Mouse (Mus musculus) cortical plate, adult 2 months (tissue): ENCODE data around the gene Ptbp1. TPM values are rescaled to one million over a fixed set of nuclear protein-coding genes. Genes with fewer than 3 reads are reported as not detected.

Experiments used
- H3K27ac ChIP-seq: fragments of 200-500 bp; 2 replicates; pipeline ENCODE4 v1.5.1; 2012; ENCODE audit warnings: low read length, control low read depth, inconsistent platforms; ENCODE audit not compliant: insufficient read depth
- H3K4me1 ChIP-seq: fragments of 200-500 bp; 2 replicates; pipeline ENCODE4 v1.6.1; 2011; ENCODE audit warnings: low read length; ENCODE audit not compliant: control insufficient read depth, insufficient read depth
- H3K4me3 ChIP-seq: fragments of 200-500 bp; 2 replicates; pipeline ENCODE4 v1.5.1; 2011; ENCODE audit warnings: mild to moderate bottlenecking, low read length, control low read depth; ENCODE audit not compliant: insufficient read depth
- CTCF ChIP-seq: fragments of 200-500 bp; IDR thresholded peaks from 2 replicates; pipeline ENCODE4 v1.5.1; 2011; ENCODE audit warnings: mild to moderate bottlenecking, control low read depth, low read length; ENCODE audit not compliant: insufficient read depth; ENCODE audit errors: extremely low read depth
- POLR2A ChIP-seq: fragments of 200-500 bp; IDR thresholded peaks from 2 replicates; pipeline ENCODE4 v1.6.1; 2011; ENCODE audit warnings: mild to moderate bottlenecking, low read length, control low read depth; ENCODE audit not compliant: insufficient read depth; ENCODE audit errors: extremely low read depth
- polyA plus RNA-seq: library from polyadenylated mRNA; depleted of rRNA; stranded (reverse); fragments of >200 nt; gene quantifications from 2 replicates; pipeline ENCODE4 v1.2.3, GENCODE M21; 2012

The Ptbp1 gene
- polyA plus RNA-seq, 1 experiment, result 54.1 TPM

DNA sequence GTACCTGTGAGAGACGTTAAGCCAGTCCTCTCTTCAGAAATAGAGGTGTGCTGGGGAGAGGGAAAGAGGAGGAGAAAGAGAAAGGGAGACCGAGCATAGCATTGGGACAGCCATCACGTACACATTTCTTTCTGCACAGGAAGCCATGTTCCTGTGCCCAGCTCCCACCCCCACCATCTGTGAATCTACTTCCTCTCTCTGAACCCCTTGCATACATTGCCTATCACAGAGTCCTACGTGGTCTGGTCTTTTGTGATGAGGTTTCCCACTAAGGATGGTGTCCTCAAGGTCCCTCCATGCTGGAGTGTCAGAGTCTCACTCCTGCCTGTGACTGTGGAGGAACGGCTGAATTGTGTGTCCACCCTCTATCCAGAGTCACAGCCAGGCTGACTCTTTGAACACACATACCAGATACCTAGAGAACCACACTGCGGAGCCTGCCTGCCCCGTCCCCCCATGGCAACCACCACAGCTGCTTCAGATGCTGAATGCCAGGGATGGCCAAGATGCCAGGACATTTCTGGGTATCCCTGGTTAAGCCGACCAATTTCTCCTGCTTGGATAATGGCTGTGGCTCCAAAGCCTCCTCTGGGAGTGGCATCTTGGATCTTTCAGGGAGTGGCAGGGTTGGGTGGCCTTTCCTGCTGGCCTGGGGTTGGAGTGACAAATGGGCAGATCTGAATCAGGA is 4.1 kb upstream of the Ptbp1 start:
- Histone ChIP-seq H3K4me1 (peaks cover 8% of the 10 kb centered on the region), H3K4me3 (no peak overlapping the region), H3K27ac (no peak overlapping the region)
- TF ChIP-seq CTCF (no peak), POLR2A (no peak)

DNA sequence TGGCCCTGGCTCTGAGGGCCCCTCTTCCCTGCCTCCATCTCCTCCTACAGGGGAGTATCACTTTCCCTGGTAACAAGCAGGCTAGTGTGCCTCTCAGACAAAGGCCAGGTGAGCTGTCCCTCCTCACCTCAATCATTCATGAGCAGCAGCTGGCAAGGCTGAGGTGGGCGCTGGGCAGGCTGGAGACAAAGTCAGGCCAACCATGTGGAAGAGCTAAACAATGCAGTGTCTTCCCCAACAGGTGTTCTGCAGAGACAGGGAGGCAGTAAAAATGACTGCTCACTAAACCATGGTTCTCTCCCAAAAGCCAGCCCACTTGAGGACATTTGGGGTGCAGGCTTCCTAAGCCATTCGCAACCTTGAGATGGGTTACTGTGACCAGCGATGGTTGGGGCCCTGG is 2.6 kb upstream of the Ptbp1 start:
- no peak overlapping the region for H3K4me3 ChIP-seq
- H3K27ac ChIP-seq, result peak overlapping the region; percentile 20
- H3K4me1 ChIP-seq, result peaks cover 12% of the 10 kb centered on the region
- TF ChIP-seq CTCF (no peak), POLR2A (no peak)

DNA sequence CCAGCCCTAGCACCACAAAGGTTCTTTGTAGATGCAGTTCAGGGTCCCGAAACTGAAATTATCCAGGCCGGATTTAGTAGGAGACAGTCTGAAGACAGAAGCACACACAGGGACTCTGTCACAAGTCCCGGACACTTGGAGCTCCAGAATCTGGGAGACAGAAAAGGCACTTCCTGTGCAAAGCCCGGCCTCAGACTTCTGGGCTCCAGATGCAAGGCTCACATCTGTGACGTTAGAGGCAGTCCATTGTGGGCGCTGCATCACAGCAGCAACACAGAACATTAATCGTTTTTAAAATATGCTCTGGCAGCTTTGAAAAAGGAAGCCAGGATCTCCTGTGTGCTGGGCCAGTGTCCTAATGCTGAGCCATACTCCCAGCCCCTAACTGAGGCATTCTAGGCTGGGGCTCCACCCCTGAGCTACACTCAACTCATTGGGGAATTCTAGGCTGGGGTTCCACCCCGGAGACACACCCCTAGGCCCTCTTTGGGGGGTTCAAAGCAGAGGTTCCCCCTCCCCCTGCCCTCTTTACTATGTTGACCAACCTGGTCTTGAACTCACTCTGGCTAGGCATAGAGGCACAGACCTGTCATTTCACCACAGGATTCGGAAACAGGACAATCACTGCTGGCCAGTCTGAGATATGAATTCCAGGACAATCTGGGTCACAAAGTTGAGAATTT is 2.0 kb upstream of the Ptbp1 start:
- TF ChIP-seq POLR2A (no peak), CTCF (no peak)
- peaks cover 17% of the 10 kb centered on the region for H3K4me1 ChIP-seq
- H3K27ac ChIP-seq, result peak overlapping the region; percentile 81
- H3K4me3 ChIP-seq, result no peak overlapping the region

DNA sequence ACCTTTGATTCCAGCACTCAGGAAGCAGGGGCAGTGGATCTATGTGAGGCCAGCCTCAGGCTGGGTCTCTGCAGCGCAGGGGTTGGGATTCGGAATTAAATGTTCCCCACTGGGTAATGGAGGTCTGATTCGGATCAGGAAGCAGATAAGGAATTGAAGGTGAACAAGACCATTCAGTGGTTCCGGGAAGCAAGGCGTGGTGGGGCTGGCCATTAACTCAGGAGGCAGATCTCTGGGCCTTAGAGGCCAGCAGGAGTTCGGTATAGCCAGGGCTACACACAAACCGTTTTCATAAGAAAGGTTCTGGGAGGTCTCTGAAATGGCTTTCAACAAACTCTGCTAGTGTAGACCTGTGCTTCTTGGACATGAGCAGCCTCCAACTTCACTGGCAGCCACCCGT is 1.4 kb upstream of the Ptbp1 start:
- TF ChIP-seq POLR2A, result no peak
- no peak for TF ChIP-seq CTCF
- Histone ChIP-seq H3K27ac (peak overlapping the region; percentile 81), H3K4me3 (peak overlapping the region; percentile 37), H3K4me1 (peaks cover 22% of the 10 kb centered on the region)

DNA sequence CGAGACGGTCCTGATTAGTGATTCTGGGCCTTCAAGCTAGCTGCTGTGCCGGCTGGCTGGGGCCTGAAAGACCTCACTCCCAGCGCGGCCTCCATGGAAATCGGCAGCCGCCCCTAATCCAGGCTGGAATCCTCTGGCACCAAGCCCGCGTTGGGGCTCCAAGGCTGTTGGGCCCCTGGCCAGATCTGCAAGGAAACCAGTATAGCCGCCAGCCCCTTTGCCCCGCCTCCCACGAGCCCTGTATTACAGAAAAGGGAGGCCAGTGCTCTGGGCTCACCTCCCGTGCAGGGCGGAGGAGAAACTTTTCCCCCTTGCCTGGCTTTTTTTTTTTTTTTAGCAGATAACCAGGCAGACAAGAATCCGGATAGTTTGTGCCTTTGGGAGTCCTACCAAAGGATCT is 835 bp upstream of the Ptbp1 start:
- Histone ChIP-seq H3K4me3 (peak overlapping the region; percentile 37), H3K4me1 (peaks cover 23% of the 10 kb centered on the region), H3K27ac (peak overlapping the region; percentile 81)
- TF ChIP-seq POLR2A (no peak), CTCF (no peak)

DNA sequence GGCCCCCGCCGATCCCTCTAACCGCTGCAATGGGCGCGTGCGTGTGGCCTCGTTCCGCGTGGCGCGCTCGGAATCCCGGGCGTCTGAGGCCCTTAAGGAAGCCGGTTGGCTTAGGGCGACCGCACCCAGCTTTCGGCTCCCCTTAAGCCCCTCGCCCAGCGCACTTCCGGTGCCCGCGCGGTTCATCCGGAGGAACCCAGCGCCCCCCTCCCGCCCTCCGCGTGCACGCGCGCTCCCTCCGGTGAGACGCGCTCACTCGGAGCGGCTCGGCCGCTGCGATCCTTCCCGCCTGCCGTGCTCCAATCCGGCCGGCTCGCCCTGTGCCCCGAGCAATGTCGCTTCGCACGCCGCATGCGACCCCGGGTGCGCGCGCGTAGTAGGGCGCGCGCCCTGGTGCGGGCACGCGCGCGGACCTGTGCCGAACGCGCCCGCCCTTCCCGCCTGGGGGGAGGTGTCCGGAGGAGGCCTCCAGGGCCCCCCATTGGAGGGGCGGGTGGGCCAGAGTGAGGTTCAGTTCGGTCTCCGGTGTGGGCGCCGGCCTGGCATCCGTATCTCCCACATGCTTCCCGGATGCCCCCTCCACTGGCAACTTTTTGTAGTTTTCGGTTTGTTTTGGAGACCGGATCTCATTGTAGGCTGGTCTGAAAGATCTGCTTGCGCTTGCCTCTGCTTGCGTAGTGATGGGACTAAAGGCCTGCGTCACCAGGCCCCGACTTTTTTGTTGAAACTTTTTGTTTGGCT is 744 bp downstream of the Ptbp1 start:
- Histone ChIP-seq H3K4me3 (peak overlapping the region; percentile 86), H3K27ac (peak overlapping the region; percentile 92), H3K4me1 (peaks cover 23% of the 10 kb centered on the region)
- TF ChIP-seq CTCF, result no peak
- no peak for TF ChIP-seq POLR2A

DNA sequence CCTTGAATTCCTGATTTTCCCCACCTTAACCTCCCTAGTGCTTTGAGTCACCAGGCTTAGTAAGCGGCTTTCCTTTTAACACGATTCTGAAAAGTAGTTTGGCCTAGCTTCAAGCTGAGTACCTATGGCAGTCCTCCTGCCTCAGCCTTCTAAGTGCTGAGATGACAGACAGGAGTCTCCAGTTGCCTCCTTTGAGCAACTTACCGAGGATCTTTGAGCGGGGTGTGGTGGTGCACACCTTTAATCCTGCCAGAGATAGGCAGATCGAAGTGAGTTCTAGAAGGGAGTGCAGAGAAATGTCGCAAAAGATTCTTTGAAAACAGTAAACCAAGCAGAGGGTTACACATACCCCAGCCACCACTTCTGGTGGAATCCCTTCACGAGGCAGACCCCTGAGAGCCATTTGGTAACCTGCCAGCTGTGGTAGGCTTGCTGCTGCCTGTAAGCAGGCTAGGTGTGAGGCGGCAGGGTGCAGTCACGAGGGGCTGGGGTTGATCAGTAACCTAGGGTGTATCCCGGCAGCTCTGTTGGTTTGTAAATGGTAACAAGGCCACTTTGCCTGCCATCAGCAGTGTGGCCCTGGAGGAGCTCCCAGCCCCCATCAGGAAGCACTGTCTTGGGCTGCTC is 1.4 kb downstream of the Ptbp1 start:
- Histone ChIP-seq H3K27ac (peak overlapping the region; percentile 47), H3K4me1 (peaks cover 23% of the 10 kb centered on the region), H3K4me3 (peak overlapping the region; percentile 86)
- TF ChIP-seq CTCF, result no peak
- no peak for TF ChIP-seq POLR2A

DNA sequence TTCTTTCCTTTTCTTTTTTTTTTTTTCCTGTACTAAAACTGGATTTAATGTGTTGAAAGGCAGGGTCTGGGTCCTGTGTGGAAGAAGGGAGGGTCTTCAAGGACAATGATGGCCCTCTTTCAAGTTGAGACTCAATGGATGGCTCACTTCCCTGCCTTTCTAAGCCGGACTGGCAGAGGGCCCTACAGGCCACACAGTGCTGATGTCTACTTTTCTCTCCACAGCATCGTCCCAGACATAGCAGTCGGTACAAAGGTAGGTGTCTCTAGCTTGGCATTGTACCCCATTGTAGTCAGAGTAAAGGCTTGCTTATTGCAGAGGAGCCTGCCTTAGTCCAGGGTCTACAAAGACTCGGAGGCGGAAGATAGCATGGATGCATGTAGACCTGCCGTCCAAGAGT is 2.1 kb downstream of the Ptbp1 start:
- TF ChIP-seq CTCF (no peak), POLR2A (no peak)
- Histone ChIP-seq H3K4me1 (peaks cover 23% of the 10 kb centered on the region), H3K4me3 (peak overlapping the region; percentile 86), H3K27ac (no peak overlapping the region)

DNA sequence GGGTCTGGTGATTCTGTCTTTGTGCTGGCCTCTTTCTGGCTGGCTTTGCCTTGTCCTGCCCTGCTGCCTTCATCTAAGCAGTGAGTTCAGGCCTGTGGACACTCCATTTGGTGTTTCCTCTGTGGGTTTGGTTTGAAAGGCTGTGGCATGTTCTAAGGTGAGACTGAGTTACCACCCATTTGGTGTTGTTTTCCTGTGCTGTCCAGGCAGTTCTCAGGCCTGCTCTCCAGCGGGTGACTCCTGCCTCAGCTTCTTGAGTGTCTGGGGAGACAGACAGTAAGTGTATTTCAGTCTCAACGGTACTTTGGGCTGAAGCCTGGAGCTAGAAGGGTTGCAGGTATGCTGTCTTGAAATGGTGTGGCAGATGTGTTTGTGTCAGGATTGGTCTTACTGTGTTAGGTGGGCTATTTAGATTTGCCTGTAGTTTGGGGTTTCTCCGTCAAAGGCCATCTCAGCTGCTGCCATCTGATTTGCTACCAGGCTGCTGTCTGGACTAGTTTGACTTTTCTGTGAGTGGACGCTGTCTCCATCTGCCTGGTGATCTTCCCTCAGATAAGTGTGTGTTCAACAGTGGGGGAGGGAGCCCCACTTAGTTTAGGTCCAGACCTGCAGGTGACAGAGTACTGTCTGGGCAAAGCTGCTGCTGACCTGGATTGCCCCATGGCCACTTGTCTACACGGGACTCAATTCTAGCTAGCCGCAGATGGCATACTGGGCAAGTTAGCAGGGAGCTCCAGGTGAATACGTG is 2.7 kb downstream of the Ptbp1 start:
- Histone ChIP-seq H3K4me3 (peak overlapping the region; percentile 86), H3K4me1 (peaks cover 21% of the 10 kb centered on the region), H3K27ac (no peak overlapping the region)
- TF ChIP-seq POLR2A (no peak), CTCF (no peak)
